Mouse (Mus musculus): ENCODE measurements around the gene Cfap44.

- TF ChIP-seq EP300 (IDR thresholded peaks at IDR 0.05) (no peak), CTCF (IDR thresholded peaks at IDR 0.05) (no peak)
These were observed 40.3 kb downstream of the Cfap44 start for GRCm38 (mm10) chr16:44434931-44435330.
